Mouse (Mus musculus): ENCODE measurements at regions not wholly inside any gene's neighbourhood (a gene's known extent, or its start where the extent isn't known, plus 50 kb on each side); places are given as distances from the start of the nearest gene placed in this dataset.

- ATAC-seq (ENCODE audit: insufficient number of reproducible peaks, low FRiP score, low TSS enrichment): no peak
These were observed 211.4 kb upstream of the Ttc29 start for GRCm38 (mm10) chr8:78001656-78002055.

GRCm38 (mm10) chr8:78002071-78002470, 211.0 kb upstream of the Ttc29 start:
- no peak for ATAC-seq (ENCODE audit: insufficient number of reproducible peaks, low FRiP score, low TSS enrichment)

GRCm38 (mm10) chr8:78003888-78004543, 209.1 kb upstream of the Ttc29 start:
- ATAC-seq (ENCODE audit: insufficient number of reproducible peaks, low FRiP score, low TSS enrichment): peak; percentile 91

- ATAC-seq (ENCODE audit: insufficient number of reproducible peaks, low FRiP score, low TSS enrichment): no peak
These were observed 208.2 kb upstream of the Ttc29 start for GRCm38 (mm10) chr8:78004891-78005290.

GRCm38 (mm10) chr8:78013101-78013500, 200.0 kb upstream of the Ttc29 start:
- no peak for ATAC-seq (ENCODE audit: insufficient number of reproducible peaks, low FRiP score, low TSS enrichment)

- ATAC-seq (ENCODE audit: insufficient number of reproducible peaks, low FRiP score, low TSS enrichment): no peak
These were observed 194.5 kb upstream of the Ttc29 start for GRCm38 (mm10) chr8:78018430-78019180.

GRCm38 (mm10) chr8:78021473-78021872, 191.6 kb upstream of the Ttc29 start:
- no peak for ATAC-seq (ENCODE audit: insufficient number of reproducible peaks, low FRiP score, low TSS enrichment)

- ATAC-seq (ENCODE audit: insufficient number of reproducible peaks, low FRiP score, low TSS enrichment): no peak
These were observed 190.1 kb upstream of the Ttc29 start for GRCm38 (mm10) chr8:78022986-78023385.

- no peak for ATAC-seq (ENCODE audit: insufficient number of reproducible peaks, low FRiP score, low TSS enrichment)
These were observed 189.6 kb upstream of the Ttc29 start for GRCm38 (mm10) chr8:78023467-78023866.

- ATAC-seq (ENCODE audit: insufficient number of reproducible peaks, low FRiP score, low TSS enrichment): no peak
These were observed 189.2 kb upstream of the Ttc29 start for GRCm38 (mm10) chr8:78023936-78024335.

GRCm38 (mm10) chr8:78024964-78025363, 188.1 kb upstream of the Ttc29 start:
- ATAC-seq (ENCODE audit: insufficient number of reproducible peaks, low FRiP score, low TSS enrichment): no peak

- no peak for ATAC-seq (ENCODE audit: insufficient number of reproducible peaks, low FRiP score, low TSS enrichment)
These were observed 185.7 kb upstream of the Ttc29 start for GRCm38 (mm10) chr8:78027371-78027770.

GRCm38 (mm10) chr8:78028928-78029327, 184.2 kb upstream of the Ttc29 start:
- ATAC-seq (ENCODE audit: insufficient number of reproducible peaks, low FRiP score, low TSS enrichment): no peak

GRCm38 (mm10) chr8:78031811-78032210, 181.3 kb upstream of the Ttc29 start:
- no peak for ATAC-seq (ENCODE audit: insufficient number of reproducible peaks, low FRiP score, low TSS enrichment)

GRCm38 (mm10) chr8:78034687-78035086, 178.4 kb upstream of the Ttc29 start:
- ATAC-seq (ENCODE audit: insufficient number of reproducible peaks, low FRiP score, low TSS enrichment): no peak

GRCm38 (mm10) chr8:78037218-78037617, 175.9 kb upstream of the Ttc29 start:
- no peak for ATAC-seq (ENCODE audit: insufficient number of reproducible peaks, low FRiP score, low TSS enrichment)

- ATAC-seq (ENCODE audit: insufficient number of reproducible peaks, low FRiP score, low TSS enrichment): no peak
These were observed 166.4 kb upstream of the Ttc29 start for GRCm38 (mm10) chr8:78046691-78047090.

- no peak for ATAC-seq (ENCODE audit: insufficient number of reproducible peaks, low FRiP score, low TSS enrichment)
These were observed 162.3 kb upstream of the Ttc29 start for GRCm38 (mm10) chr8:78050768-78051167.

- ATAC-seq (ENCODE audit: insufficient number of reproducible peaks, low FRiP score, low TSS enrichment): no peak
These were observed 158.7 kb upstream of the Ttc29 start for GRCm38 (mm10) chr8:78054435-78054834.

GRCm38 (mm10) chr8:78054920-78055319, 158.2 kb upstream of the Ttc29 start:
- no peak for ATAC-seq (ENCODE audit: insufficient number of reproducible peaks, low FRiP score, low TSS enrichment)

- ATAC-seq (ENCODE audit: insufficient number of reproducible peaks, low FRiP score, low TSS enrichment): no peak
These were observed 157.6 kb upstream of the Ttc29 start for GRCm38 (mm10) chr8:78055531-78055930.

- no peak for ATAC-seq (ENCODE audit: insufficient number of reproducible peaks, low FRiP score, low TSS enrichment)
These were observed 155.7 kb upstream of the Ttc29 start for GRCm38 (mm10) chr8:78057357-78057756.

Measured in cerebellum, adult (tissue).